Mouse (Mus musculus) thymus, postnatal 4 days (tissue): ENCODE measurements around the gene Iqschfp.
A peak's percentile ranks its signal among the peaks of the same experiment; 100 is the strongest.

ENCODE experiments used
- DNase-seq: peaks from one replicate; pipeline ENCODE4 v3.0.0; 2021

Gene Iqschfp

DNA sequence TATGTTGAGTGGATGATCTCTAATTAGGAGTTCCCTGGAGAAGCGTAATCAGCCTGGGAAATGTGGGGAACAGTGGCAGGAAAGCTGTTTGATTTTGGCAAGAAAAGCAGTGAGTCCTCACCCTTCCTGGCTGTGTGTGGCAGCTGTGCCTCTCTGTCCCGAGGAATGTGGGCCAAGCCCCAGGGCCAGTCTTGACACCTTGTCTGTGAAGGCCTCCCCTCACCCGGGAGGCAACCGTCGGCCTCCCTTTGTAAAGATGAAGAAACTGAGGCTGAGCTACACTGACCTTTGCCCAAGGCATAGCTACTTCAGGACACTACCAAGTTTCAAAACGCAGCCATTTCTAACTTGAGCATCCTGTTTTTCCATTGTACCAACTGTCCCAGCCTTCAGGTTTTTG, 653.9 kb downstream of the Iqschfp start:
- DNase-seq = no peak

DNA sequence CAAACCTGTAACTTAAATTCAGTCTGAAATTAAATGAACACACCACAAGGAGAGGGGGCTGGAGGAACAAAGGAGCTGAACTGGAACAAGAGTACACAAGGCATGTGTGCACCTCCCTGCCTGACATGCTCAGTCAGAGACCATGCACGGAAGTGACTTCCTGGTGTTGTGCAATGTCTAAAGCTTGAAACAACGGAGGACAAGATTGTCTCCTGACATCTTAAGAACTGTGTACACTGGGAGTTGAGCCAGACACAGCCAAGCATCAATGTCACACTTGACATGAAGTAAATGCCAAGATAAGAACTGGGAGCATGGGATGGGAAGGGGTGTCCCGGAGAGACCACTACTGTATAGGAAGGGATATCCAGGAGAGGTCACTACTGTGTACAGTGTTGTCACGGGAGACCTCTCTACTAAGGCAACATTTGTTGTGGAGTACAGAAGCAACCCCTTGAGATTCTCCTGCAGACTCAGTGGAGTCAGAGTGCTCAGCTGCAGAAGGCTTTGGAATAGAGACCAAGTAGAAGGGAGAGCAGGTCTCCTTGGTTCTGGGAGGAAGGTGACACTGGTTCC, 663.1 kb downstream of the Iqschfp start:
- no peak for DNase-seq

DNA sequence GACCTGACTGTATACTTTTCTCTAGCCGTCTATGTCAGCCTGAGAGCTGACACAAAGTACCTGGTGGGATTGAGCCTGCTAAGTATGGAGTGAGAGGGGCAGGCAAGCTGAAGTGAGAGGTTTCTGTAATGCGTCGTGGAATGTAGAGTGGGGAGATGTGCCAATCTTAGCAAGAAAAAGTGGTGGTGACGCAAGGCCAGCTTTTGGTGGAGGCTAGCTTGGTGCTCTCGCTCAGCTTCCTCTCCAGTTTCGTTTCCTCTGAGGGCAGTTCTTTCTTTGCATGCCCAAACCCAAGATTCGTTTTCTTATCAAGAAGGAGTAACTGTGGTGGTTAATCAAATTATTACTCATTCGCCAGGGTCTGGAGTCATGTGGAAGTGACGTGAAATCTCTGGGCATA, 664.9 kb downstream of the Iqschfp start:
- DNase-seq = no peak

DNA sequence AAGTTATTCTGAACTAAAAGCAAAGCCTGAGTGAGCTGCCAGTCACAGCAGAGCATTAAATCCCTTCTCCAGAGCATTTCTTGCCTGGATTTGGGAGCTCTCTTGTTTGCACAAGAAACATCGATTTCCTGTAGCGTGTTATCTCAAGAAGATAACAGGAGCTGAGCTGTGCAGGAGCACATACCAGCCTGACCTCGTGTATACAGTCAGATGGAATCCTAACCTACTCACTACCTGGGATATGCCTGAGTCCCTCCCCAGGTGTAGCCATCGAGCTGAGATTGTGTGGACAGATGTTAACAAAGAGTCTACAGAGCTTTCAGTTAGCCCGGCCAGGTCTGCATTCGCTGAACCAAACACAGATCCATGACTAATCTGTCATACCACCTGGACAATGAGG, 666.7 kb downstream of the Iqschfp start:
- DNase-seq = no peak

DNA sequence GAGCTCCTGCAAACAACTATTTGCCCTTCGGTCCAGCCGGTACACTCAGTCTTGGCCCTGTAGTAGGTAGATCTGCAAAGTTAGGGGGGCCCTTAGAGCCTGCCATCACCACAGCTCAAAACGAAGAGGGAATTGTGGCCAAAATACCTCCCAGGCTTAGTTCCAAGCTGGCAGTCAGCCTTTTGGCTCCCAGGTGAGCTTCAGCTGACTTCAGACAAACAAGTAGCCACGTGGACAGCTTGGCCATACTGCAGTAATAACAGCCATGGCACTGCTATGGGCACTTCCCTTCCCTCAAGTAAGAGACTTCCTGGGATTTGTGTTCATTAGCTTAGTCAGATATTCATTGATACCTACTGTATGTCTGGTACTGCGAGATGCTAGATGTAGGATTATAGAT, 668.0 kb downstream of the Iqschfp start:
- no peak for DNase-seq

DNA sequence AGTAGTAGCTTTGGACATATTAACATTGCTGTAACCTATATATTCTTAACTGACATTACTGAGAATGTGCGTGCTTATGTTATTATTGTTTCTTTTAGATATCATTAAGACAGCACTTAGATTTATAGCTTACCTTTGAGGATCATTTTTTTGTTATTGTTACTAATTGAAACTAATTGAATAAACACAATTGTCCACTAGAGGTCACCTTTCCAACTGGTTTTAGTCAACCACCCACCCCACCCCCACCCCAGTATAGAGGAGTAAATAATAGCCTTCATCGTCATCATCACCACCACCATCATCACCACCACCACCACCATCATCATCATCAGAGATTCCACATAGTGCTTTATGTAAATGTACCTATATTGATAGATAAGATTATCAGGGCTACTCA, 670.8 kb downstream of the Iqschfp start:
- DNase-seq = no peak

DNA sequence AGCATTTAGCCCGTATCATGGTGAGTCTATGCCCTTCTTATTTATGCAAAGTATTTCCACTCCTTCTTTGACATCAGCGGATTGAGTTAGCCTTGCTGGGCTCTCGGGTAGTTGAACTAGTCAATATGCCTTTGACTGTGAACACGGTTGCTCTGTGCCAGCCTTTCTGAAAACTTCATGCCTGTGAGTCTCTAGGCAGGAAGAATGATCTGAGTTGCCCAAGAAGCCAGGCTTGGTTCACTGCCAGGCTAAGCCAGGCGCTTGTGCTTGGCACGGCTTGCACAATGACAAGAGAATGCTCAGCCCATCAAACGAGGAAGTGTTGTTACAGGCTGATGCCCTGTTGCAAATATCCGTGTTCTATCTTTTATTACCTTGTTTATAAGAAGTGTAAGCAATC, 671.9 kb downstream of the Iqschfp start:
- no peak for DNase-seq

DNA sequence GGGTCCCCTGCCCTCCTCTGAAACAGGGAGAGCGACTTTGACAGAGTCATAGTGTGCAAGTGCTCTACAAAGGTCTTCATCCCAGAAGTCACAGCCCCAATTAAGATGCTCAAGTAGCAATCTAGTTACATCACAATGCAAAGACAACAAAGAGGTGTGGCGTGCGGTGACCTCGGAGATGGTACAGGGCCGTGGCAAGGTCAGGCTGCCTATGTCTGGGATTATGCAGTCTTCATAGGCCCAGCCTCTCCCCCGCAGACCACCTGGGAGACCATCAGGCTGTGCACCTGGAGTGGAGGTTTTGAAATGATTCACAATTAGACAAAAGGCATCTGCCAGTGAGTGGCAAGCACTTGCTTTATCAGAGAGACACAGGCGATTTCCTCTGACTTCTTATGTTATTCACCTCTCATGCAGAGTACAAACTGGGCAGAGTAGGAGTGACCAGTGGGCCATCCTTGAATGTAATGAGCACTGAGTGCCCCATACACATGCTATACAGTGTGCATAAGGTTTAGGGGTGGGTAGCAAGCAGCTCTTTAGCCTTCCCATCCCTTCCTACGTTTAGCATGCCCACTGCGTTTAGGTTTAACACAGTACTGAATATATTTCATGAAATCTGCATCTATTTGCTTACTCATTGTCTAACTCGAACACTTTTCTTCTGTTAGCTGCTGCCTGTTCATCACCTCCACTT, 673.1 kb downstream of the Iqschfp start:
- no peak for DNase-seq

DNA sequence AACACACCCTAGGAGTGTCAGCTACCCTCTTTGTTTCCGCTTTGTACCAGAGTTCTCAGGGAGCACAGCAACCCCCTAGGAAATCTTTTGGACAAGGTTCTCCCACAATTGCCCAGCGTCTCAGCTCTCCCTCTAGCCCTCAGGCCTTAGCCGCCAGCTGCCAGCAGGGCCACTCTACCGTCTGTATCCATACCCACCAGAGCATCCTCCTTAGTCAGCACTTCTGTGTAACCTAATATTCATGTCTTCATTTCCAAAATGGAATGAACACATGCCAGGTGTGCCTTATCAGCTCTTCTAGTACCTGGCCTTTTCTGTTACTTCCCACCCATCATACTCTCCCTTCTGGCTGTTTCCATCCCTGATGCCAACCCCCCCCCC, 673.6 kb downstream of the Iqschfp start:
- no peak for DNase-seq

DNA sequence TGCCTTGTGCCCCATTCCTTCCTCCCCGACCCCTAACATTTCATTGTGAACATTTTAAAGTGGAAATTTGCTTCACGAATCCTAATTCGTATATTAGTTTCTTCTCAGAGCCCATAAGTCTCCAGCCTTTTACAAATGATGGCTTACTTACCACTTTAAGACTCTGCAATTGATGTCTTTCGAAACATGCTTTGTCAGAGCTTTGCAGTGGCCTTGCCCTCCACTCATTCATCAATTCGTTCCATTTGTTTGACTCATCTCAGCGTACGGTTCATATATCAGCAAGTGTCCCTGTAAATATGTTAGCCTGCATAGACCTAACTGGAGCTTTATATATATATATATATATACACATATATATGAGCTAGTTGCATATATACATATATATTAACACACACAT, 675.5 kb downstream of the Iqschfp start:
- DNase-seq = no peak

DNA sequence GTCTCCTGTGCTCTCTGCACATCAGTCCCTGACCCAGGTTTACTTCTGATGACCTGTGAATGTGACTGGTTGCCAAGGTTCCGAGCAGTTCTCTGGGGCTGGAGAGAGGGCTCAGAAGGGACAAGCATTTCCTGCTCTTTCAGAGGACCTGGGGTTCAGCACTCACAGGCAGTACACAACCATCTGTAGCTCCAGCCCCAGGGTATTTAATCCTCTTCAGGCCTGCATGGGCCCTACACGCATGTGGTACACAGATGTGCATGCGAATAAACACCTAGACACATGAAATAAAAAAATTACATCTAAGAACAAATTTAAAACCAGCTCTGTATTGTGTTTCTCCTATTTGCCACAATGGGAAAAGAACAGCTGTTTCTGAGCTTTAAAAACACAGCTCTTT, 676.1 kb downstream of the Iqschfp start:
- DNase-seq = no peak

DNA sequence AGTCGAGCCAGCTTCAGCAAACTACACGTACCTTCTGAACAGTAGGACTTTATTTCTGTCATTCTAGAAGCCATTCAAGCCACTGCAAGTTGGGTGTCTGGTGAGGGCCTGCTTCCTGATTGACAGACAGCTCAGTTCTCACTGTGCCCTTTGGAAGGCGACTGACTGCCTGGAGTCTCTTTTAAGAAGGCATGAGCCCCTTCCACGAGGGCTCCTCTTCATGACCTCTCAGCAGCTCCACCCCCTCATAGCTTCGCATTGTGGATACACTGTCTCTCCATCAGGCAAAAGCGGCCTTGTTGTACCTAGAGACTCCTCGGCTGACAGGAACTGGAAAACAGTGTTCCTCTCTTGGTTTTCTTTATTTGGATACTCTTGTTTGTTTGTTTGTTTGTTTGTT, 676.7 kb downstream of the Iqschfp start:
- no peak for DNase-seq

DNA sequence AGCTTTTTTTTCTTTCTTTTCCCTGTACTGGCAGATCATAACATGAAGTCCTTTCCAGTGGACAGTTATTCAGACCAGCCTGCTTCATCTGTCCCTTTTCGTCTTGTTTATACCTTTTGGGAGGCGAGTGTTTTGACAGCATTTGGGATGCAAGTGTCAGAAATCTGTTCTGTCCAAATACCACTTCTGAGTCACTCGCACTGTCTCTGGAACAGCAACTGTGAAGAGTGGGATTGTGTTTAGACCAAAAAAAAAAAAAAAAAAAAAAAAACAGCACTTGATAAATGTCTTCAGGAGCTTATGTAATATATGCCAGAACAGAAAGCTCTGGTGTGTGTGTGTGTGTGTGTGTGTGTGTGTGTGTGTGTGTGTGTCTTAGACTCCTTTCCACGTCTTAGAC, 678.3 kb downstream of the Iqschfp start:
- DNase-seq = no peak

DNA sequence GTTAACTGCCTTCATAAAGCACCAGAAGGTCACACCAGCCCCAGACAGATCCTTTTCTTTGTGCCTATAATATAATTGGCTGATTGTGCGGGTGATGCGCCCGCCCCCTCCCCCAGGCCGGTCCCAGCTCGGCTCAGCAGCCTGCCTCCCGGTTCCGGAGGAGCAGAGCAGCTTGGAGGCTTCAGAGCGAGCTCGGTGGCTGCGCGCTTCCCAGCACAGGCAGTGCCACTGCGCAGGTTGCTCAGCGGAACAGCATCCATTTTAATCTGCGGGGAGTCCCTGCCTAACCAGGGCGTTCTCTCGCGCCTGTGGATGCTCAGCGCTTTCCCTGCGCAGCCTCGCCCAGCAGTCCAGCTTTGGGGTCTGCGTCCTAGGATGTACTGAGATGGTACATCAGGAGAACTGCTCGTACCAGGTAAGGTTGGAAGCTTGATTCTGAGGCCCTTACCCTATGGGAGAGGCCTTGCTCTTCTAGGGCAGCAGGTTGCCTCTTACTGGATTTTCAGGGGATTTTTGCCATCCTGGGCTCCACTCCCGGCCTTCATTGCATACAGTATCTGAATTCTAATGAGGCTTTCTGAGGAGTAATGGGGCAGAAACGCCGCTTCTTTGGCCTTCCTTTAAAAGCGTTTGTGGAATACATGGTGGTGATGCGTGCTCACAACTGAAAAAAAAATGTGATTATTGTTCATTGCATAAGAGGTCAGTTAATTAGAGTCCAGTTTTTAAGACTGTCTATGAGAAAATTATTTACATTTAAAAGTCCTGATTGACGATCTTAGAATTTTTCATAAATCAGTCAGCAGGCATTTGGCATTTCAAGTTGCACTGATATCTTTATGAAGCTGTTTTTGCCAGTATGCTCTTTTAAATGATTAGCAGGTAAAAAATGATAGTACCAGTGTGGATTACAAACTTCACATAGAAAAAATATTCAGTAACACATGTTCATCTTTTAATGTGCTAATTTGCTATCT, 680.5 kb downstream of the Iqschfp start:
- DNase-seq = peak; percentile 26

DNA sequence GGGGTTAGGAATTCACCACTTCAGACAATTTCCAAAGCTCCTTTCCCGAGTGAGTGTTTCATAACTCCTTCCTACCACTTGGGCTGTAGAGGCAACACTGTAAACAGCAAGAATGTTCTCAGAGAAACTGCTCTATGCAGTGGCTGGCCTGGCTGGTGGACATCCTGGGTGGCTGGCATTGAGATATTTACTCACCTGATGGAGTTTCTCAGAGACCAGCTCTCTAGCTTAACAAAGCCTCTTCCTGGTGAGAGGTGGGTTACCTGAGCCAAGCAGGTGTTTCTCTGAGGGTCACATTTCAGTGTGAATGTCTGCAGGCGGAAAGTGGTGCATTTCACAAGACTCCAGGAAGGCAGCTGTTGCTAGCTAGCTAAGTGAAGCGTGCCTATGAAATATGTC, 681.2 kb downstream of the Iqschfp start:
- DNase-seq = no peak

DNA sequence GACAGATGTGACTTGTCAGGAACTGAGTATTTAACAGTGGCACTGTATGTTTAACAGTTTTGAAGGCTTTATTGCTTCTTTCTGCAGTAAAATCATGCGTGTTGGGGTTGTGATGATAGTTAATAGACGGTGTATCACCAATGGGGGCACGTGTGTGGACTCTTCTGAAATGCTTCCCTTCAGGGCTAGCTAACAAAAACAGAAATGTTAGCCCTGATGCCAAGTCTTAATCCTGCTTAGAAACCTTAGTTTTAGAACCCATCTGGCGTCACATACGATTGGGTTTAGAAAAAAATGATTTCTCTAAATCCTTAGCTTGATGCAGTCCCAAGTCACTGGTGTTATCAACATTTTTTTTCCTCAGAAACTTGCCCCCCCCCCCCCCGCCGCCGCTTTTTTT, 682.1 kb downstream of the Iqschfp start:
- DNase-seq = no peak

DNA sequence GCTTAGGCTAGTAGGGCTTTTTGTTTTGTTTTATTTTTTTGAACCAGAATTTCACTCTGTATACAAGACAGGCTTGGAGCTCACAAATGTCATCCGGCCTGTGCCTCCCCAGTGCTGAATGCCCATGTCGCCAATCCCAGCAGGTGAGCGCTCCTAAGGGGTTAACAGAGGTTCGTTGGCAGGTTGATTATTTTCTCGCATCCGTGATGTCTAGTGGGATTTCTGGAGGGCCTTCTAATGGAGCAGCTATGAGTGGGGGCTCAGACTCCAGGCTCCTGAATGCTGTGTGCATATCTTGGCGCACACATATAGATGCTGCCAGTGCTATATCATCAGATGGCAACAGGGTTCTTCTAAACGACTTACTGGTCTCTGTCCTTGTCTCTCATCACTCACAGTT, 682.5 kb downstream of the Iqschfp start:
- no peak for DNase-seq

DNA sequence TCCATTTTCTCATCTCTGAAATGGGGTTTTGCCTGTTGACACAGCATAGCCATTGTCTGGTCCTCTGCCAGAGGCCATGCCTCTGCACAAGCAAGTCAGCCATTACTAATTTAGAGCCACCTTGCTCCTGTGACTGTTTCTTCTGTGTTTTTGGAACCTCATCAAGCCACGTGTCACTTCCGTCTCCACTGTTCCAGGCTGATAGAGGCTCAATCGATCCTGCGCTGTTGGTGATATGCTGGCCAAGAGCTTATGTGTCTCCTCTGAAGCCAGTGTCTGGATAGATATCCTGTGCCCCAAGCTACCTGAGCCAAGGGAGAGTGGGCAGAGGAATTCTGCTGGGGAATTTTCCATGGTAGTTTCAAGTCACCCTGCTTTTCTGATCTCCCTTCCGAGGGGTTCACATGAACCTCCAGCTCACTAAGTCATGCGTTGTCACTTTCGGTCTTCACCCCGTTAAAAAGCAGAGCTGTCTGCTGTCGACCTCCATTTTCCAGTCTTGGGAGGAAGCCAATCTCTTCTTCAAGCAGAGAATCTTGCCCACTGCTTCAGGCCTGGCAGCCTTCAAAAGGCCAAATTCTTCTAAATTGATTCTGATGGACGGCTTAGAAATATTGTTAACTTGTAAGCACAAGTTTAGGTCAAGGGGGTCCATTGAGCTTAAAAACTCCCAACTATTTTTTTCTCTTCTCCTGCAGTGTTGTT, 683.8 kb downstream of the Iqschfp start:
- DNase-seq = no peak

DNA sequence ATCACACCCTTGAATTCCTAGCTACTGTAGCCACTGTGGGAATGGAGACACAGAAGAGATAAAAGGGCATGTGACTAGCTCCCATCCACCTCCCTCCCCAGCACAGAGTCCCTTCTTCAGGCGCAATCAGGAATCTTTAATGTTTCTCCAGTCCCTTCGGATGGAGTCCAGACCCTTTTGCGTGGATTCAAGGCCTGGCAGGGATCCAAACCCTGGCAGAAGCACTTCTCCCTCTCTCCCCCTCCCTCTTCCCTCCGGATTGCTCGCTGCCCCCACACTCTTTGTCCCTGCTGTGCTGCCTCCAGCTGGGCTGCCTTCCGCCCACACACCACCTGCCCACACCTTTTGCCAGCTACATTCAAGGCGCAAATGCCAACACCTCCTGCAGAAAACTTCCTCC, 684.4 kb downstream of the Iqschfp start:
- no peak for DNase-seq

DNA sequence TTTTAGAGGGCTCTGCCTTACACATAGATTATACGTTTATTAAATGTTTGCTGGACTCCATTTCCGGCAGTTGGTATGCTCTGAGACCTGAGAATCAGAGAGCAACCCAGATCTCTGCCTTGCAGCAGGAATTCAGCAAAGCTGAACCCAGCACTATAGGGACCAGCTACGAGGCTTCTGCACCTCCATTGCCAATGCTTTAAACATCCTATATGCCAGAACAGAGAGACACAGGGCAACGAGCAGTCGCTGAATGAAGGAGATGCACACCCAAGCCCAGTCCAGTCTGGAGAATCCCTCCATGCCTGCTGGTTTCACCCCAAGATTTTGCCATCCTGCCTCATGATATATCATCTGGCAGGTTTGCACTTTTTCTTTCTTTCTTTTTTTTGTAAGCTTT, 684.9 kb downstream of the Iqschfp start:
- DNase-seq = no peak

DNA sequence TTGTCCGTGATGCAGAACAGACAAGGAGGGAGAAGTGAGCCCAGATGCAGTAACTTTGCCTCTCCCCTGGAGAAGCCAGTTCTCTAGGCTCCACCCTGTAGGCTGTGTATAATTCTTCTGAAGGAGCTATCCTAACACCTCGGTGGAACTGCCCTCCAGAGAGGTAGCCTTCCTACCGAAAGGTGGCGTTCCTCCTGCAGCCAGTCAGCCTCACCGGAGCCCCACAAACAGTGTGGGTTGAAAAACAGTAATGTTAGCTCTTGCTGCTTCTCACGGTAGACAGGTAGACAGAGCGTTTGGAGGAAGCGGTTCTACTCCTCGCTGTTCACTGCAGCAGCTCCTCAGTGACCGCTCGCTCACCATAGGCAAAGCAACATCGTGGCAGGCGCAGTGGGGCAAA, 689.6 kb downstream of the Iqschfp start:
- DNase-seq = no peak

DNA sequence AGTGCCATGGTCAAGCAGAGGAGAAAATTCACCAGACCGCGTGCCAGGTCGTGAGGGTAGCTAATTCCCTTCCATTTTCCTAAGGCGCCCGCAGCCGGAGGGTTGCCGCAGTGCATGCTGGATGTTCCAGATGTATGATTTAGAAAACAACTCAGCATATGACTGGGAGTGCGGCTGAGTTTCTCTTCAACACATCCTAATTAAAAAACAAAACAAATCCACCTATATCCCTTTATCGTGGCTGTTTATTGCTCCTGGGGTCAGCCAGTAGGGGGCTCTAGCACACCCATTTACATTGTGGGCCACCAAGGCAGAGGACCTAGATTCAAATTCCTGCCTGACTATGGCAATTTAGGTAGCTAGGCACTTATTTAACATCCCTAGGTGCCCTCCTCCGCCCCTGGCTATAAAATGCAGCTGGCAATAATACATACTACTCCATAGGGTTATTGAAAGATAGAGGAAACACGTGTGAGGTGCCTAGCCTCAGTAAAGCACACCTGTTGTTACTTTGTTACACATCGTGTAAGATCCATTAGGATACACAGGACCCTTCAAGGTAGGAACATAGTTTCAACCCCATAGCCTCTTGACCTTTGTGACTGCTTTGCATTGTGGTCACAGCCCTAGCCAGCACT, 690.2 kb downstream of the Iqschfp start:
- peak; percentile 24 for DNase-seq
